Mouse (Mus musculus): ENCODE results near the gene Morn3.
A peak's percentile ranks its signal among the peaks of the same experiment; 100 is the strongest.

Gene Morn3

GRCm38 (mm10) chr5:123060706-123061401 lies 14.0 kb upstream of the Morn3 start:
- DNase-seq (ENCODE audit: low read depth, low spot score) = no peak

GRCm38 (mm10) chr5:123059757-123060520 lies 13.1 kb upstream of the Morn3 start:
- peak; percentile 74 for DNase-seq (ENCODE audit: low read depth, low spot score)

GRCm38 (mm10) chr5:123058251-123059102 lies 11.7 kb upstream of the Morn3 start:
- no peak for DNase-seq (ENCODE audit: low read depth, low spot score)

GRCm38 (mm10) chr5:123057366-123058250 lies 10.8 kb upstream of the Morn3 start:
- peak; percentile 100 for DNase-seq (ENCODE audit: low read depth, low spot score)

GRCm38 (mm10) chr5:123051736-123052135 lies 4.9 kb upstream of the Morn3 start:
- no peak for DNase-seq (ENCODE audit: low read depth, low spot score)

- DNase-seq (ENCODE audit: low read depth, low spot score) = no peak
Measured at GRCm38 (mm10) chr5:123050918-123051317, 4.1 kb upstream of the Morn3 start.

GRCm38 (mm10) chr5:123049271-123049670 lies 2.5 kb upstream of the Morn3 start:
- no peak for DNase-seq (ENCODE audit: low read depth, low spot score)

GRCm38 (mm10) chr5:123045561-123046295 lies 1.1 kb downstream of the Morn3 start:
- peak; percentile 91 for DNase-seq (ENCODE audit: low read depth, low spot score)

- DNase-seq (ENCODE audit: low read depth, low spot score) = peak; percentile 61
Measured at GRCm38 (mm10) chr5:123043856-123044255, 3.0 kb downstream of the Morn3 start.

GRCm38 (mm10) chr5:123040796-123041195 lies 6.0 kb downstream of the Morn3 start:
- no peak for DNase-seq (ENCODE audit: low read depth, low spot score)

- no peak for DNase-seq (ENCODE audit: low read depth, low spot score)
Measured at GRCm38 (mm10) chr5:123039120-123039752, 7.6 kb downstream of the Morn3 start.

- DNase-seq (ENCODE audit: low read depth, low spot score) = no peak
Measured at GRCm38 (mm10) chr5:123038115-123038514, 8.7 kb downstream of the Morn3 start.

- peak; percentile 39 for DNase-seq (ENCODE audit: low read depth, low spot score)
Measured at GRCm38 (mm10) chr5:123035564-123035963, 11.3 kb downstream of the Morn3 start.

GRCm38 (mm10) chr5:123035089-123035488 lies 11.7 kb downstream of the Morn3 start:
- DNase-seq (ENCODE audit: low read depth, low spot score) = no peak

- no peak for DNase-seq (ENCODE audit: low read depth, low spot score)
Measured at GRCm38 (mm10) chr5:123033646-123034160, 13.1 kb downstream of the Morn3 start.

GRCm38 (mm10) chr5:123031312-123031711 lies 15.5 kb downstream of the Morn3 start:
- DNase-seq (ENCODE audit: low read depth, low spot score) = no peak

GRCm38 (mm10) chr5:123029729-123030128 lies 17.1 kb downstream of the Morn3 start:
- no peak for DNase-seq (ENCODE audit: low read depth, low spot score)

- DNase-seq (ENCODE audit: low read depth, low spot score) = no peak
Measured at GRCm38 (mm10) chr5:123027436-123027835, 19.4 kb downstream of the Morn3 start.

GRCm38 (mm10) chr5:123026414-123026813 lies 20.4 kb downstream of the Morn3 start:
- no peak for DNase-seq (ENCODE audit: low read depth, low spot score)

Measured in 3T3-L1 (cell line).